Comparison of ENCODE assay signal across 13 mouse cellular contexts in genomic region chr1:63705733-63706132, GRCm38 (mm10). TPM values are rescaled to one million over a fixed set of nuclear protein-coding genes. Genes with fewer than 3 reads are reported as not detected.
DNase-seq lines count a peak whose midpoint lies in the region; ATAC-seq lines count a peak whose summit lies in the region.
"Had no signal": no experiment of that assay in that cellular context is flagged by ENCODE, and none has a peak within 500 bp of the region (broad histone marks: within the 10 kb centered on the region; RNA-seq: fewer than 3 reads in every experiment).

No protein-coding gene starts in this region.

- H3K27me3 ChIP-seq in heart, embryonic 15.5 days: no peaks in the 10 kb centered on the region
- no peaks in the 10 kb centered on the region for H3K27me3 ChIP-seq in midbrain, embryonic 14.5 days (ENCODE audit: control insufficient read depth, insufficient read depth, low read length)
- no peaks in the 10 kb centered on the region; the same call in 1 of the 2 replicates for H3K27me3 ChIP-seq in midbrain, embryonic 16.5 days (ENCODE audit: control insufficient read depth, insufficient read depth, low read depth, low read length)
- no peaks in the 10 kb centered on the region for H3K27me3 ChIP-seq in forebrain, embryonic 15.5 days
- H3K27me3 ChIP-seq: midbrain, embryonic 13.5 days had no signal

- H3K9ac ChIP-seq in heart, embryonic 15.5 days: no peak overlapping the region
- H3K9ac ChIP-seq in midbrain, embryonic 14.5 days (replicated peaks; ENCODE audit: low read length): no peak overlapping the region
- no peak overlapping the region for H3K9ac ChIP-seq in midbrain, embryonic 16.5 days (ENCODE audit: low read depth, low read length)
- H3K9ac ChIP-seq in forebrain, embryonic 15.5 days (replicated peaks): no peak overlapping the region
- H3K9ac ChIP-seq: liver, embryonic 14.5 days; midbrain, embryonic 13.5 days had no signal

- ATAC-seq in heart, embryonic 15.5 days (replicated peaks; ENCODE audit: insufficient number of reproducible peaks, insufficient read depth, low FRiP score, low read depth): 0 out of 2 replicates have a peak, but pooled peaks have one; percentile 53
- ATAC-seq in midbrain, embryonic 14.5 days (ENCODE audit: low FRiP score, low TSS enrichment): no peak
- ATAC-seq in midbrain, embryonic 16.5 days: no peak
- no peak for ATAC-seq in forebrain, embryonic 15.5 days (replicated peaks)
- ATAC-seq in monocyte, adult 5-6 weeks (replicated peaks; ENCODE audit: insufficient number of reproducible peaks, low FRiP score, low TSS enrichment, poor library complexity, severe bottlenecking): no peak
- ATAC-seq: midbrain, embryonic 13.5 days had no signal

- no peaks in the 10 kb centered on the region for H3K36me3 ChIP-seq in heart, embryonic 15.5 days
- H3K36me3 ChIP-seq in midbrain, embryonic 14.5 days (ENCODE audit: control insufficient read depth, insufficient read depth, low read length): no peaks in the 10 kb centered on the region
- no peaks in the 10 kb centered on the region for H3K36me3 ChIP-seq in midbrain, embryonic 16.5 days (ENCODE audit: control insufficient read depth, insufficient read depth, low read length)
- H3K36me3 ChIP-seq in forebrain, embryonic 15.5 days: no peaks in the 10 kb centered on the region
- H3K36me3 ChIP-seq: G1E; midbrain, embryonic 13.5 days had no signal

- no peak overlapping the region for H3K27ac ChIP-seq in heart, embryonic 15.5 days
- H3K27ac ChIP-seq in midbrain, embryonic 14.5 days (replicated peaks; ENCODE audit: low read depth, low read length): no peak overlapping the region
- H3K27ac ChIP-seq in midbrain, embryonic 16.5 days (ENCODE audit: low read length): no peak overlapping the region
- H3K27ac ChIP-seq in forebrain, embryonic 15.5 days (replicated peaks): no peak overlapping the region
- H3K27ac ChIP-seq: liver, embryonic 14.5 days; midbrain, embryonic 13.5 days had no signal

- no peaks in the 10 kb centered on the region for H3K9me3 ChIP-seq in heart, embryonic 15.5 days (replicated peaks)
- no peaks in the 10 kb centered on the region for H3K9me3 ChIP-seq in midbrain, embryonic 14.5 days (ENCODE audit: control insufficient read depth, low read length)
- H3K9me3 ChIP-seq in midbrain, embryonic 16.5 days (replicated peaks; ENCODE audit: control insufficient read depth, low read length, poor library complexity, severe bottlenecking): no peaks in the 10 kb centered on the region
- no peaks in the 10 kb centered on the region for H3K9me3 ChIP-seq in forebrain, embryonic 15.5 days
- H3K9me3 ChIP-seq: G1E; midbrain, embryonic 13.5 days had no signal

- 45% methylated on average over 5 of the region's 5 CpGs for WGBS in heart, embryonic 15.5 days
- WGBS in midbrain, embryonic 14.5 days: 79% methylated on average over 5 of the region's 5 CpGs
- WGBS in midbrain, embryonic 16.5 days: 63% methylated on average over 5 of the region's 5 CpGs
- WGBS in forebrain, embryonic 15.5 days: 60% methylated on average over 5 of the region's 5 CpGs

- H3K4me1 ChIP-seq in heart, embryonic 15.5 days (replicated peaks): no peaks in the 10 kb centered on the region; the same call in 1 of the 2 replicates
- no peaks in the 10 kb centered on the region for H3K4me1 ChIP-seq in midbrain, embryonic 14.5 days (ENCODE audit: control insufficient read depth, insufficient read depth, low read length)
- no peaks in the 10 kb centered on the region for H3K4me1 ChIP-seq in midbrain, embryonic 16.5 days (ENCODE audit: control insufficient read depth, insufficient read depth, low read length)
- no peaks in the 10 kb centered on the region for H3K4me1 ChIP-seq in forebrain, embryonic 15.5 days
- H3K4me1 ChIP-seq: midbrain, embryonic 13.5 days had no signal

- H3K4me3 ChIP-seq in heart, embryonic 15.5 days: no peak overlapping the region
- H3K4me3 ChIP-seq in midbrain, embryonic 14.5 days (replicated peaks; ENCODE audit: low read depth, low read length): no peak overlapping the region
- H3K4me3 ChIP-seq in midbrain, embryonic 16.5 days (ENCODE audit: low read depth, low read length): no peak overlapping the region
- no peak overlapping the region for H3K4me3 ChIP-seq in forebrain, embryonic 15.5 days
- H3K4me3 ChIP-seq: midbrain, embryonic 13.5 days had no signal

- DNase-seq in heart, adult 18-20 months: no peak
- peak; percentile 30 for DNase-seq in midbrain, embryonic 14.5 days
- DNase-seq in kidney, postnatal 36 days: peak; percentile 1 to 19
- DNase-seq: gastrocnemius, postnatal 25 days; thymus, postnatal 14 days had no signal

- no peak overlapping the region for H3K4me2 ChIP-seq in heart, embryonic 15.5 days
- H3K4me2 ChIP-seq in midbrain, embryonic 14.5 days (ENCODE audit: low read length): no peak overlapping the region
- no peak overlapping the region for H3K4me2 ChIP-seq in midbrain, embryonic 16.5 days (ENCODE audit: low read length)
- H3K4me2 ChIP-seq in forebrain, embryonic 15.5 days (replicated peaks): no peak overlapping the region
- H3K4me2 ChIP-seq: midbrain, embryonic 13.5 days had no signal

RNA-seq across cellular contexts. Expression of gene Dytn, which starts 19.0 kb away (rescaled TPM):
- not detected in 2 replicates for polyA plus RNA-seq in heart, embryonic 15.5 days (2015; fragmentation: Nextera tagmentation; extraction: Ambion mirVana)
- total RNA-seq in heart, adult 18-20 months (2021): not detected
- polyA plus RNA-seq in midbrain, embryonic 14.5 days (2014; fragmentation: Nextera tagmentation; extraction: Ambion mirVana): 0.07 TPM in 1 of 2 replicates, not detected in the other
- 0.04 and 0.09 TPM in 2 replicates for polyA plus RNA-seq in midbrain, embryonic 16.5 days (2015; fragmentation: Nextera tagmentation; extraction: Ambion mirVana)
- not detected in 2 replicates for polyA plus RNA-seq in forebrain, embryonic 15.5 days (2015; fragmentation: Nextera tagmentation; extraction: Ambion mirVana)
- total RNA-seq in monocyte, adult 5-6 weeks (2017): not detected in 3 replicates
- total RNA-seq: gastrocnemius, postnatal 25 days had no signal
- polyA plus RNA-seq: forebrain, embryonic 11.5 days; G1E; liver, embryonic 14.5 days; midbrain, embryonic 13.5 days had no signal

RNA-seq across cellular contexts. Expression of gene Mdh1b, which starts 24.4 kb away (rescaled TPM):
- polyA plus RNA-seq in heart, embryonic 15.5 days (2015; fragmentation: Nextera tagmentation; extraction: Ambion mirVana): 0.10 TPM in 1 of 2 replicates, not detected in the other
- under 1 TPM in 1 of 2 experiments, not detected in 1; 0.21 TPM for total RNA-seq in heart, adult 18-20 months (2021)
- polyA plus RNA-seq in midbrain, embryonic 14.5 days (2014; fragmentation: Nextera tagmentation; extraction: Ambion mirVana): 0.24 and 0.43 TPM in 2 replicates
- polyA plus RNA-seq in midbrain, embryonic 16.5 days (2015; fragmentation: Nextera tagmentation; extraction: Ambion mirVana): 0.69 and 1.1 TPM in 2 replicates
- 0.24 and 0.41 TPM in 2 replicates for polyA plus RNA-seq in forebrain, embryonic 15.5 days (2015; fragmentation: Nextera tagmentation; extraction: Ambion mirVana)
- total RNA-seq in monocyte, adult 5-6 weeks (2017): not detected in 3 replicates
- total RNA-seq: gastrocnemius, postnatal 25 days had no signal
- polyA plus RNA-seq: G1E; liver, embryonic 14.5 days had no signal

RNA-seq across cellular contexts. Expression of gene Fastkd2, which starts 24.7 kb away (rescaled TPM):
- 45.3 and 46.0 TPM in 2 replicates for polyA plus RNA-seq in heart, embryonic 15.5 days (2015; fragmentation: Nextera tagmentation; extraction: Ambion mirVana)
- total RNA-seq in heart, adult 18-20 months (2021): 10 to 100 TPM; 28.6 to 40.6 TPM
- polyA plus RNA-seq in midbrain, embryonic 14.5 days (2014; fragmentation: Nextera tagmentation; extraction: Ambion mirVana): 42.7 and 45.2 TPM in 2 replicates
- polyA plus RNA-seq in midbrain, embryonic 16.5 days (2015; fragmentation: Nextera tagmentation; extraction: Ambion mirVana): 32.9 and 34.5 TPM in 2 replicates
- polyA plus RNA-seq in forebrain, embryonic 15.5 days (2015; fragmentation: Nextera tagmentation; extraction: Ambion mirVana): 46.2 and 46.5 TPM in 2 replicates
- 12.6 to 16.5 TPM (median 16.2 TPM) in 3 replicates for total RNA-seq in monocyte, adult 5-6 weeks (2017)

Comparison
In these comparisons a context has a peak if more than half of its experiments do, and no peak if none do; other contexts are left out.
1. DNase-seq: peak in midbrain, embryonic 14.5 days (single experiment) and kidney, postnatal 36 days (2 of 2); none in heart, adult 18-20 months (0 of 2).